Mouse (Mus musculus) right cerebral cortex, postnatal 36 days (tissue): ENCODE results near the gene Dthd1.

Experiments used
- DNase-seq, 2 experiments: peaks; one replicate each; pipeline ENCODE4 v3.0.0; 2022; ENCODE audit warnings: low spot score in 2 of 2, mixed read lengths in 1 of 2

The Dthd1 gene

GRCm38 (mm10) chr5:62813402-62814071 lies at the start of gene Dthd1:
TSS of gene Dthd1 (plus strand) at chr5:62813823.
- DNase-seq, result no peak

- DNase-seq, result no peak
Measured at GRCm38 (mm10) chr5:62764161-62764560, 49.5 kb upstream of the Dthd1 start.

GRCm38 (mm10) chr5:62765459-62765783 lies 48.2 kb upstream of the Dthd1 start:
- DNase-seq, result no peak

- peak; percentile 37 to 47 for DNase-seq
Measured at GRCm38 (mm10) chr5:62765784-62766701, 47.6 kb upstream of the Dthd1 start, which contains the start of gene Arap2. TSS of gene Arap2 (minus strand) at chr5:62766159.

- no peak for DNase-seq
Measured at GRCm38 (mm10) chr5:62771775-62772599, 41.6 kb upstream of the Dthd1 start.

GRCm38 (mm10) chr5:62777804-62778203 lies 35.8 kb upstream of the Dthd1 start:
- DNase-seq, result peak; percentile 30 to 62

GRCm38 (mm10) chr5:62778682-62779081 lies 34.9 kb upstream of the Dthd1 start:
- no peak for DNase-seq

- DNase-seq, result no peak
Measured at GRCm38 (mm10) chr5:62786809-62787208, 26.8 kb upstream of the Dthd1 start.

- DNase-seq, result no peak
Measured at GRCm38 (mm10) chr5:62790921-62791564, 22.6 kb upstream of the Dthd1 start.

- DNase-seq, result no peak
Measured at GRCm38 (mm10) chr5:62792776-62793175, 20.8 kb upstream of the Dthd1 start.

- no peak for DNase-seq
Measured at GRCm38 (mm10) chr5:62814072-62814414, 420 bp downstream of the Dthd1 start.

- DNase-seq, result no peak
Measured at GRCm38 (mm10) chr5:62815741-62816140, 2.1 kb downstream of the Dthd1 start.

GRCm38 (mm10) chr5:62819567-62819966 lies 5.9 kb downstream of the Dthd1 start:
- no peak for DNase-seq

GRCm38 (mm10) chr5:62820363-62821271 lies 7.0 kb downstream of the Dthd1 start:
- DNase-seq, result no peak

GRCm38 (mm10) chr5:62842955-62843730 lies 29.5 kb downstream of the Dthd1 start:
- no peak for DNase-seq

- DNase-seq, result no peak
Measured at GRCm38 (mm10) chr5:62846571-62847131, 33.0 kb downstream of the Dthd1 start.

- no peak for DNase-seq
Measured at GRCm38 (mm10) chr5:62851337-62851736, 37.7 kb downstream of the Dthd1 start.

GRCm38 (mm10) chr5:62854361-62854844 lies 40.8 kb downstream of the Dthd1 start:
- no peak for DNase-seq

- DNase-seq, result no peak
Measured at GRCm38 (mm10) chr5:62857502-62857901, 43.9 kb downstream of the Dthd1 start.
